Mouse (Mus musculus): Measurements from ENCODE around the gene Prkn.

- TF ChIP-seq POLR2A (IDR thresholded peaks at IDR 0.05; ENCODE audit: borderline replicate concordance, extremely low read depth, low read depth, low read length) (no peak), CTCF (IDR thresholded peaks at IDR 0.05; ENCODE audit: insufficient read depth, low read length) (no peak)
Observed at GRCm38 (mm10) chr17:11923989-11924388, 1083.8 kb downstream of the Prkn start.

Data from lung, adult 2 months (tissue).